Mouse (Mus musculus): Measurements from ENCODE around the gene Slc4a1.
"Not testable (repeated sequence)": the region's sequence is repeated elsewhere in the genome, so short reads cannot be mapped to it uniquely, and the experiment has no call there.

The Slc4a1 gene

DNA sequence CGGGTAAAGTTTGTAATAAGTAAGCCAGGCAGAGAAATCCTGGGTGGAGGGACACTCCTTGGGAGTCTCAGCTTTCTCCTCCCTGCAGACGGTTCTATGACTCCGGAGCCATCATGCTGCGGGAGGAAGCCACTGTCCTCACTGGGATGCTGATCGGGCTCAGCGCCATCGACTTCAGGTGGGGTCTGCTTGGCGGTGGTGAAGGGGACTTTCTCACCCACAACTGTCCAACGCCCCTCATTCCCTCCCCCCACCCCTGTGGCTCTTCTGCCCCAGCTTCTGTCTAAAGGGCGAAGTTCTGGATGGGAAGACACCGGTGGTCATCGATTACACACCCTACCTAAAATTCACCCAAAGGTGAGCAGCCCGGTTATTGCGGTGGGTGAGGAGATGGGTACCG is 33.1 kb upstream of the Slc4a1 start:
- DNase-seq (ENCODE audit: low spot score in 2 of 2) = no peak

GRCm38 (mm10) chr11:102398007-102398825 is 32.2 kb upstream of the Slc4a1 start:
- DNase-seq (ENCODE audit: low spot score in 2 of 2) = no peak

DNA sequence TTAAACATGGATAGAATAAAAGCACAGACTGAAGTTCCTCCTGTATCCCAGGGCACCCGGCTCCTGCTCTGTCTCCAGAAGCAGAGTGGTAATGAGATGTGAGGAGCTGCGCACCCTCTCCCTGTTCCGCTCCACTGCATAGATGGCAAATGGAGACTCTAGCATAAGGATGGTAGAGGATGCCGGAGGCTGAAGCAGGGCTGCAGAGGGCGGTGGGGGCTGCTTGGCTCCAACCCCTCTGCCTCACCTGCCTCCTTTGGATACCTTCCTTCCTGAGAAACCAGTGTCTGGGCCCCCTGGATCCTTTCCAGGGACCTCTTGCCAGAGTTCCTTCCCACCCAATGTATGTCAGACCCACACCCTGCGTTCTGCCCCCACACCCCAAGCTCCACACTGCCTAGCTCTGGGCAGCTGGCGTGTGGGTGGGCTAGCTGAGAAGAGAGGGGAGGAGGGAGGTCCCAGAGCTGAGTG is 30.7 kb upstream of the Slc4a1 start:
- no peak for DNase-seq (ENCODE audit: low spot score in 2 of 2)

DNA sequence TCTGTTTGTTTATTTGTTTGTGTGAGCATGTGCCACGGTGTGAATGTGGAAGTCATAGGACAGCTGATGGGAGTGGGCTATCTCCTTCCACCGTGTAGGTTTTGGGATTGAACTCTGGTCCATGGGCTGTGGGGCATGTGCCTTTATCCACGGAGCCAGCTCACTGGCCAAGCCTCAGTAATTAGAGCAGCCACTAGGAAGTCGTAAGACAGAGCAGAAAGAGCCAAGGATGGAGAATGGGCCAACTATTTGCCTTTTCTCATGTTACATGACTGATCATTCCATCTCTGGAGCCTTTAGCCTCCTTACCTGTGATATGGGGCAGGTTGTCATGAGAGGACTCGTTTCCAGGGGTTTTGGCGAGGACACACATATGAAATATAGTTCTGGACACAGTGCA is 30.3 kb upstream of the Slc4a1 start:
- no peak for DNase-seq (ENCODE audit: low spot score in 2 of 2)

GRCm38 (mm10) chr11:102395250-102395649 is 29.2 kb upstream of the Slc4a1 start:
- no peak for DNase-seq (ENCODE audit: low spot score in 2 of 2)

GRCm38 (mm10) chr11:102394421-102395124 is 28.6 kb upstream of the Slc4a1 start:
- DNase-seq (ENCODE audit: low spot score in 2 of 2) = no peak

DNA sequence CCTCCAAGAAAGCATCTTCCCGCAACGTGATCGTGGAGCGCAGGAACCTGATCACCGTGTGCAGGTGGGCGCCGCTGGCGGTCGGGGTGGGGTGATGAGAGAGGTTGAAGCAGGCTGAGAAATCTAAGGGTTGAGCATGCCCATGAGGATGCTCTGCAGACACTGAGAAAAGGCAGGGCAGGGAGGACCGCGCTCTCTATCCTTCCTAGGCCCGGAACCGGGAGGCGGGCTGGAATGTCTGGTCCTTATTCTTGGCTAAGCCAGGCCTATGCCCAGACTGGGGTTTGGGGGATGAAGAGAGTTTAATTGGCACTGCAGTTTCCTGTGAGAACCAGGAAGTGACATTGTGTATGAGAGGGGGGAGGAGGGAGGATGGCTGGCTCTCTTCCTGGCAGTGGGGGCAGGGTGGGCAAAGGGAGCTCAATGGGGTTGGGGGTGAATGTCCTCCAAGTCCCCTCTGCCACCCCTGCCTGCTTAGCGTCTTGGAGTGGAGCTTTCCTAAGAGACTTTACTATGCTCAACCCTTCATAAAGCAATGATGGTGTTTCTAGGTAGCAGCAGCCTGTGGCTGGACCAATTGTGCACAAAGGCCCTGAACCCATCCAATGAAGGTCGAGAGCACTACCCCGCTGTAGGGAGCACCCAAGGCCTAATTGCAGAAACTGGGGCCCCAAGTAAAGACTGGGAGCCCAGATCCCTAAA is 27.9 kb upstream of the Slc4a1 start:
- DNase-seq (ENCODE audit: low spot score in 2 of 2) = no peak

DNA sequence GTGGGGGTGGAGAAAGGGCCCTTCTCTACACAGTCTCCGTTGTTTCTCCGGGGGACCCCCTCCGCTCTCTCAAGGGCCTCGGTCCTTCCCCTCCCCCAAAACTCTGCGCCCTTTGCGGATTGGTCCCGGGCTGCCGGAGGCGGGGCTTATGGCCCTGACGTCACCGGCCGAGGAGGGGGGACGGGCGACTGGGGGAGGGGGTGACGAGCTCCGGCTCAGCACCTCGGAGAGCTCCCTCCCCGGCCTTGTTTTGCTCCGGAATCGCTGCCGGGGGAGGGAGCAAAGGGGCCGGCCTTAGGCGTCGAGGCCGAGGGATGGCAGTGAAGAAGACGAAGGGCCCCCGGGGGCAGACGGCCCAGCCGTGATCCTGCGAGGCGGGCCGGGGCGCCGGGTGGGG is 27.2 kb upstream of the Slc4a1 start, which contains the start of gene Rundc3a:
Gene Rundc3a (plus strand): TSS at position 166 of the 397 bp plus-strand sequence.
- peak; percentile 53 to 63 for DNase-seq (ENCODE audit: low spot score in 2 of 2)

DNA sequence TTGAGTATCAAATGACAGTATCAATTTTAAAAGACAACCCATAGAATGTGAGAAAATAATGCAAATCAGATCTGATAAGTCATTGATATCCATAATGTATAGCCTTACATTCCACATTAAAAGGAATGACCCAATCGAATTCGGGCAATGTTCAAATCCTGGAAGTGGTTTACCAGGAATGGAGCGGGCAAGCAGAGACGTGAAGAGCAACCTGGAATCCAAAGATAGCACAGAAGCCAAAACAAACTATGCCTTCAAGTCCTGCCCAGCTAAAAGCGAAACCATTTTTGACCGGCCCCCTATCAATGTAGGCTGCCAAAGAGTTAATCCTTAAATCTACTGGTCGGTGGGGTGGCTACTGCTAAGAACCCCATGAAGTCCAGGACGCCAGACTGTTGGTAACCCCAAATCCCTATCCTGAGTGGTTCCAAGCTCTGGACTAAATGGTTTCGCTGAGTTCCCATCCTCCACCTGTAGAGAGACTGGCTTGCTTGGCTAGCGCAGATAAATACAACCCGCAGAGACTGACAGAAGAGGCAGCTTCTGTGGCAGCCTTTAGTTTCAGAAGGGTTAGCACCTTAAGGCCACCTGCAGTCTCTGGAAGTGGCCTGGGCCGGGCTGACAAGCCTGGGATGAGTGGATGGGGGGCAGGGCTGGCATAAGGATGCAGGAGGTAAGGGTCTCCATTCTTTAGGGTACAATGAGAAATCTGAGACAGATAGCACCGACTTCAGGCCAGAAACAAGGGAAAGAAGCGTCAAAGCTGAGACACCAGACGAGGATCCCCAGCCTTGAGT is 26.6 kb upstream of the Slc4a1 start:
- DNase-seq (ENCODE audit: low spot score in 2 of 2) = no peak

- not testable (repeated sequence) for DNase-seq (ENCODE audit: low spot score in 2 of 2)
These were observed 23.4 kb upstream of the Slc4a1 start for GRCm38 (mm10) chr11:102389436-102389835.

DNA sequence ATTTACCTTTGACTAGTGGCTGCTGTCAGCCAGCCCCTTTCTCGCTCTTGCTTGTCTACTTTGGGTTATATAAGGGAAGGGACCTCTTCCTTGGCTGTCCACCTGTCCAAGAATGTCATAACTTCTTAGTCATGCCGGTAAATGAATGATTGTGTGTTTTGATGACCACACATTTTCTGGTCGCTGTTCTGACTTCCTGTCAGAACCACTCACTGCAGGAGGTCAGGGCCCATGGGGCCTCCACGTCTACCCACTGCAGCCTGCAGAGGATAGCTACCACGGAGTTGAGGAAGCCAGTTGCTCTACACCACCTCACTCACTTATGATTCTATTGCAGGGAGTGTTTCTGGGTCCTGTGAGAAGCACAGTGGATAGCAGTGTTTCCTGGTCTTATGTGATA is 20.1 kb upstream of the Slc4a1 start:
- DNase-seq (ENCODE audit: low spot score in 2 of 2) = no peak

GRCm38 (mm10) chr11:102385075-102385474 is 19.1 kb upstream of the Slc4a1 start:
- DNase-seq (ENCODE audit: low spot score in 2 of 2) = no peak

DNA sequence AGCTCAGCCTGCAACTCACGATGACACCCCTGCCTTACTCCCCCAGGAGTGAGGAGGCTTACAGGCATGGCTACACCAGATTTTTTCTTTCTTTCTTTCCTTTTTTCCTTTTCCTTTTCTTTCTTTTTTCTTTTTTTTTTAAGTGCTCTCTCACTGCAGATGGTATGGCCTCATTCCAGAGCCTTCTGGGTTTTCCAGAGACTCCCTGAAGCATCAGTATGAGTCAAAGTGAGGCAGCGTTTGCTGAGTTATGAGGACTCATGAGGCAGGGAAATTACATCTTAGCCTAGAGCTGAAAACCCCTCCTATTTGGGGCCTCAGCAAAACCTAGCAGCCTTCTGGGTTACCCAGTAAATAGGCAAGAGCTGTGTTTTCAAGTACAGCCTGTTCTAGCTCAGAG is 18.4 kb upstream of the Slc4a1 start:
- DNase-seq (ENCODE audit: low spot score in 2 of 2) = no peak

DNA sequence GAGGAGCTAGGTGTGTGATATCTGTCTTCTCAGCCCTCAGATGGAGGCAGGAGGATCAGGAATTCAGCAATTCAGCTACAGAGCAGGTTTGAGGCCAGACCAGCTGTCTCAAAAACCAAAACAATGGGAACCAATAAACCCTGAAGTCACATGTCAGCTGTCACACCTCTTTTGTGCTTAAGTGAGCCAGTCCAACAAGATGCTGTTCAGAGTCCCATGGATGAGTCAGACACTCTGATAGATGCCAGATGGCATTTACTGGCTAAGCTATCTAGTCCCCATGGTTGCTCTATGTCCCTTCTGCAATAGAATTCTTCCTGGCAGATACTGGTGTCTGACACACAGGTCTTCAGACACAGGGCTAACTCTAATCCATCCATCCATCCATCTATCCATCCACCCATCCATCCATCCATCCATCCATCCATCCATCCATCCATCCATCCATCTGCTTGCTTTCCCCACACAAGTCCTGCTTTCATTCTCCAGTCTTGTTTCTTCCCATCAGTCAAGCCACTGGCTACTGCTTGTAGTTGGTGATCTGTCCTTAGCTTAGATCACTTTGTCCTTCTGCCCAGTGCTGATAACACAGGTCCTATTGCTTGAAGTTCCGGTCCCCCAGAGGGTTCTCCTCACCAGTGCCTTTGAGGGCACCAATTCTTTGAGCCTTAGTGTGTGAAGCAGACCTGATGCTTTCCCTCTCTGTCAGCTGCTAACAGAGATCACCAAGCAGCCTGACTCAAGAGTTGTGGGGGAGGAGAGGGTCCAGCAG is 17.5 kb upstream of the Slc4a1 start:
- no peak for DNase-seq (ENCODE audit: low spot score in 2 of 2)

DNA sequence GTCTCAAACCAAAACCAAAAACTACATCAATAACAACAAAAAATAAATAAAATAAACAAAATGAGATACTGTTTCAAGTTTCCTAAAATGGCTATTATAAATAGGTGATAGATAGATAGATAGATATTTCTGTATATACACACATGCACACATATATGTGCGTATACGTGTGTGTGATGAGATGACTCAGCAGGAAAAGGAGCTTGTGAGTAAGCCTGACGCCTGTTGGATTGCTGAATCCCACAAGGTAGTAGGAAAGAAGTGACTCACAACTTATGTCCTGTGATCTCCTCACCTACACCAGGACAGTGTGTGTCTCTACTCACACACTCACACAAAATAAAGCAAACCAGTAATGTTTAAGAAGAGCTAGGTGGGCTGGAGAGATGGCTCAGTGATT is 16.8 kb upstream of the Slc4a1 start:
- no peak for DNase-seq (ENCODE audit: low spot score in 2 of 2)

DNA sequence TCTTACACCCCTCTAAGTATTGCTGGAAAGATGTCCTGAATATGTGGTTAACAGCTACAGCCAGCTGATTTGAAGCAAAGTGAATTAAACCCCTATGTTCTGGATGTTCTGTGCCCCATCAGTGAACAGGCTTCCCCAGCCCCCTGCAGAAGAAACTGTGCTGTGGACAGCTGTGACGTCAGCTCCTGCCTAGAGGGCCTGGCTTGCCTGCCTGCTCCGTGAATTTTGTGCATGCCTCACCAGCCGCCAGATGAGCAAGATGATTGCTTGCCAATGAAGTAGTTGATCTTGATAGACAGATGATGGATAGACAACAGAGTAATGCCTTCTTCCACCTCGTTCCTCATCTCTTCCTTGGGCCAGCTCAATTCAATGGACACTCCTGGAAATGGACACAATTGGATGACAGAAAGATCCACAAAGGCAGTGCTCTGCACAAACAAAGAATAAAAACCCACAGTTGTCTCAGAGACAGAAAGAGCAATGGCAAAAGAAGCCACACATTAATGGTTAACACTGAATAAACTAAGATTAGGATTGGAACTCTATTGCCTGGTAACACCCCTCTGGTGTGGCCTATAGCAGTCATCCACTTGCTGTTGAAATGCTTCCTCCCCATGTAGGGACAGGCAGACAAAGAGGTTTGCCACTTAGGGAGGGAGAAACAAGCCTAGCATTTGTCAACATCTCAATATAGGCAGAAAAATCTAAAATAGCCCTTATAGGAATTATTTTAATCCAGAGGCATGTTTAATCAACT is 15.5 kb upstream of the Slc4a1 start:
- no peak for DNase-seq (ENCODE audit: low spot score in 2 of 2)

GRCm38 (mm10) chr11:102380091-102380490 is 14.1 kb upstream of the Slc4a1 start:
- no peak for DNase-seq (ENCODE audit: low spot score in 2 of 2)

GRCm38 (mm10) chr11:102377186-102377585 is 11.2 kb upstream of the Slc4a1 start:
- peak in 1 of 2 experiments; percentile 32 for DNase-seq (ENCODE audit: low spot score in 2 of 2)

DNA sequence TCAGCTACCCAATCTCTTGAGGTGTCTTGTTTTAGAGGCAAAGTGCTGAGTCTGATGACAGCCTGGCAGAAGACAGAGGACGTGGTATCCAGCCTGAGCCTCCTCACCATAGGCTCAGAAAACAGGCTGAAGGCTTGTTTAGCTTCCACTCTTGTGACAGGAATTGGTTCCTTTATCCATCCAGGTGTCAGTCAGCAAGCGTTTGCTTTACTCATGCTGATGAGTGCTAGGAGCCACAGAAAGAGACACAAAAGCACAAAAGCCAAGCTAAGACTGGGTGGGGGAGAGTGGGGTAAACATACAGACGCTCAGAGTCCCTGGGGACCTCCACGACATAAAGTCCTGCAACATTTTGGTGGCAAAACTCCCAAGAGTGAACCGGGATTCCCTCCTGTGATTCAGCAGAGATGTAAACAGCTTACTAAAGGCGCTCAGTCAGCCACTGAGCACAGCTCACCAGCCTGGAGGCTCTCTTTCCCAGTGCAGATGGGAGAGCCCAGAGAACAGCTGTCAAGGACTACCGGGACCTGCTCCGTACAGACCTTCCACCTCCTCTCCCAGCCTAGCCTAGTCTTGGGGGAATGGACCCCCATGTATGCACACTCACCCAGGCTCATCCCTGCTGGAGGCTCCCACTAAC is 10.3 kb upstream of the Slc4a1 start:
- DNase-seq (ENCODE audit: low spot score in 2 of 2) = no peak

All from spleen, postnatal 36 days (tissue).